In the genomic region with DNA sequence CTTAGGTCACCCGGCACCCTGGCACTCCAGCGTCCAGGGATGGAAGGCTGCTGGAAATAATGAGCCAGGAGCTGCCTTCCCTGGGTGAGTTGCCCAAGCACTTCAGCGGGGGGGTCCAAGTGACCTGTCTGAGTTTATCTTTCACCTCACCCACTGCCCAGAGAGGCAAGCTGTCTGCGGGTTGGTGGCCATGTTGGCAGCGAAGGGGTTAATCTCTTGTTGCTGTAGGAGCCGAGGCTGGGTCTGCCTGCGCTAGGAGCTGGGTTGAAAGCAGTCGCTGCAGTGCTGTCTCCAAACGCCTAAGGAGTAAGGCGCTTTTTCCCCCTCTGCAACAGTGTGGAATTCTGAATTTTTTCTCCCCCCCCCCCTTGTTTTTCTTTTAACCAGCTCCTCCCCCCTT, we compare ENCODE assay signal across 8 mouse cellular contexts.
DNase-seq lines count a peak whose midpoint lies in the region; ATAC-seq and TF ChIP-seq lines count a peak whose summit lies in the region.

No protein-coding gene starts in this region.

- no peak overlapping the region for H3K9ac ChIP-seq in heart, adult 2 months (ENCODE audit: low read depth, low read length)
- H3K9ac ChIP-seq in hindbrain, embryonic 12.5 days: peak overlapping the region; percentile 20
- H3K9ac ChIP-seq in liver, embryonic 14.5 days (replicated peaks): no peak overlapping the region

- DNase-seq in heart, postnatal 10 days: peak; percentile 8 to 18
- no peak for DNase-seq in heart, adult 2 months
- DNase-seq in embryo, embryonic 10 days (ENCODE audit: low spot score): peak; percentile 71
- no peak for DNase-seq in liver, embryonic 14.5 days (ENCODE audit: low read depth in 3 of 3, low spot score in 3 of 3)
- peak; percentile 70 for DNase-seq in right cerebral cortex, postnatal 4 days
- DNase-seq in gastrocnemius, postnatal 10 days: no peak
- DNase-seq in testis, postnatal 10 days (ENCODE audit: low spot score): no peak

- peak; percentile 51; the same call in 1 of the 2 replicates for ATAC-seq in hindbrain, embryonic 12.5 days (ENCODE audit: low FRiP score)
- no peak for ATAC-seq in liver, embryonic 14.5 days (ENCODE audit: insufficient read depth)

- WGBS in heart, adult 2 months: 52% methylated on average over 10 of the region's 10 CpGs
- 19% methylated on average over 10 of the region's 10 CpGs for WGBS in hindbrain, embryonic 12.5 days
- 61% methylated on average over 10 of the region's 10 CpGs for WGBS in liver, embryonic 14.5 days (ENCODE audit: insufficient replicate concordance)

- no peak overlapping the region for H3K4me3 ChIP-seq in heart, adult 2 months
- H3K4me3 ChIP-seq in hindbrain, embryonic 12.5 days: peak overlapping the region; percentile 39
- H3K4me3 ChIP-seq in liver, embryonic 14.5 days (ENCODE audit: insufficient read depth in 1 of 2, low read depth in 2 of 2, low read length in 2 of 2): peak overlapping the region in 1 of 2 experiments; percentile 2; a peak in 1 of 4 replicates

- TF ChIP-seq POLR2A in heart, adult 2 months (IDR thresholded peaks at IDR 0.05; ENCODE audit: insufficient read depth, low read depth, low read length): no peak

- no peaks in the 10 kb centered on the region for H3K79me2 ChIP-seq in heart, adult 2 months (replicated peaks; ENCODE audit: control insufficient read depth, insufficient read depth, low read length)

- no peaks in the 10 kb centered on the region for H3K36me3 ChIP-seq in heart, adult 2 months (ENCODE audit: control insufficient read depth, insufficient read depth, low read length)
- H3K36me3 ChIP-seq in hindbrain, embryonic 12.5 days: no peaks in the 10 kb centered on the region
- H3K36me3 ChIP-seq in liver, embryonic 14.5 days (replicated peaks; ENCODE audit: control insufficient read depth, insufficient read depth, low read depth): peaks cover 3% of the 10 kb centered on the region; the same call in 1 of the 2 replicates

- no peak for TF ChIP-seq CTCF in heart, adult 2 months (IDR thresholded peaks at IDR 0.05)
- TF ChIP-seq CTCF in liver, embryonic 14.5 days (IDR thresholded peaks at IDR 0.05; ENCODE audit: low read depth): no peak

- H3K4me2 ChIP-seq in hindbrain, embryonic 12.5 days (replicated peaks): peak overlapping the region; percentile 57
- H3K4me2 ChIP-seq in liver, embryonic 14.5 days (ENCODE audit: low read depth): peak overlapping the region; percentile 49

- intact Hi-C loops in heart, postnatal 10 days (cut with DNase I): no loop called here
- intact Hi-C loops in heart, adult 2 months (cut with DNase I): no loop called here

- no peaks in the 10 kb centered on the region for H3K27me3 ChIP-seq in heart, adult 2 months (ENCODE audit: control insufficient read depth, insufficient read depth, low read length)
- H3K27me3 ChIP-seq in hindbrain, embryonic 12.5 days: no peaks in the 10 kb centered on the region
- no peaks in the 10 kb centered on the region for H3K27me3 ChIP-seq in liver, embryonic 14.5 days (ENCODE audit: control insufficient read depth, insufficient read depth, low read length)

- no peaks in the 10 kb centered on the region for H3K9me3 ChIP-seq in hindbrain, embryonic 12.5 days (replicated peaks)
- no peaks in the 10 kb centered on the region for H3K9me3 ChIP-seq in liver, embryonic 14.5 days (ENCODE audit: control insufficient read depth, low read length)

- no peak for TF ChIP-seq EP300 in heart, adult 2 months (IDR thresholded peaks at IDR 0.05; ENCODE audit: insufficient read depth, low read depth, low read length)
- TF ChIP-seq EP300 in liver, embryonic 14.5 days (IDR thresholded peaks at IDR 0.05; ENCODE audit: low read depth): no peak

- H3K27ac ChIP-seq in heart, adult 2 months: no peak overlapping the region
- peak overlapping the region; percentile 30; the same call in 1 of the 2 replicates for H3K27ac ChIP-seq in hindbrain, embryonic 12.5 days
- H3K27ac ChIP-seq in liver, embryonic 14.5 days: no peak overlapping the region

- H3K4me1 ChIP-seq in heart, adult 2 months (ENCODE audit: control insufficient read depth, insufficient read depth, low read length): no peaks in the 10 kb centered on the region
- H3K4me1 ChIP-seq in hindbrain, embryonic 12.5 days: peaks cover 29% of the 10 kb centered on the region
- H3K4me1 ChIP-seq in liver, embryonic 14.5 days (replicated peaks; ENCODE audit: control insufficient read depth in 2 of 2, insufficient read depth in 2 of 2, low read length in 1 of 2): 0 out of 4 replicates have a peak, but pooled peaks cover 0 to 3% of the 10 kb centered on the region in 2 experiments

Comparison
In these comparisons a context has a peak if more than half of its experiments do, and no peak if none do; other contexts are left out.
1. DNase-seq: peak in heart, postnatal 10 days (2 of 2), embryo, embryonic 10 days (single experiment) and right cerebral cortex, postnatal 4 days (single experiment); none in heart, adult 2 months (0 of 2), liver, embryonic 14.5 days (0 of 3), gastrocnemius, postnatal 10 days (single experiment) and testis, postnatal 10 days (single experiment).